Mouse (Mus musculus) ES-E14 (cell line): ENCODE results near the gene Nsrp1. TPM values are rescaled to one million over a fixed set of nuclear protein-coding genes. Genes with fewer than 3 reads are reported as not detected.
A peak's percentile ranks its signal among the peaks of the same experiment; 100 is the strongest.

Source experiments
- DNase-seq: peaks from one replicate; pipeline ENCODE4 v3.0.0-alpha.2; 2013; ENCODE audit warnings: low read depth, low spot score
- H3K27ac ChIP-seq: 2 replicates; pipeline ENCODE4 v1.5.1; 2012; ENCODE audit warnings: low read depth, mild to moderate bottlenecking, low read length, moderate library complexity, mixed read lengths; ENCODE audit not compliant: poor library complexity, insufficient read depth, severe bottlenecking
- H3K36me3 ChIP-seq: 2 replicates; pipeline ENCODE4 v1.6.1; 2012; ENCODE audit warnings: mild to moderate bottlenecking, low read length, moderate library complexity, mixed read lengths; ENCODE audit not compliant: control insufficient read depth, poor library complexity, insufficient read depth, severe bottlenecking
- H3K4me1 ChIP-seq, 2 experiments: fragments of 150-350 bp in 1 of 2; sonication (generic) in 1 of 2; 2 replicates each; pipeline ENCODE4 v1.6.1; 2012; ENCODE audit warnings: low read length in 2 of 2, mild to moderate bottlenecking in 1 of 2, mixed read lengths in 1 of 2; ENCODE audit not compliant: control insufficient read depth in 2 of 2, insufficient read depth in 2 of 2, poor library complexity in 1 of 2
- H3K4me3 ChIP-seq, 2 experiments: fragments of 150-350 bp in 1 of 2; sonication (generic) in 1 of 2; 2 replicates each; pipeline ENCODE4 v1.5.1; 2012; ENCODE audit warnings: low read length in 2 of 2, low read depth in 1 of 2, mild to moderate bottlenecking in 1 of 2, mixed read lengths in 1 of 2; ENCODE audit not compliant: insufficient read depth in 1 of 2, poor library complexity in 1 of 2, severe bottlenecking in 1 of 2
- H3K9ac ChIP-seq: 2 replicates; pipeline ENCODE4 v1.6.1; 2012; ENCODE audit warnings: low read depth, mild to moderate bottlenecking, low read length, mixed read lengths; ENCODE audit not compliant: poor library complexity, insufficient read depth, severe bottlenecking
- H3K9me3 ChIP-seq: fragments of 150-350 bp; sonication (generic); 2 replicates; pipeline ENCODE4 v1.6.1; 2012; ENCODE audit warnings: low read depth, mild to moderate bottlenecking, low read length; ENCODE audit not compliant: control insufficient read depth, insufficient read depth
- CHD2 ChIP-seq: IDR thresholded peaks from 2 replicates; pipeline ENCODE4 v1.6.1; 2014; ENCODE audit warnings: mild to moderate bottlenecking, low read depth, low read length, inconsistent platforms
- HCFC1 ChIP-seq: IDR thresholded peaks from 2 replicates; pipeline ENCODE4 v1.6.1; 2012; ENCODE audit warnings: low read length, inconsistent platforms, borderline replicate concordance; ENCODE audit not compliant: insufficient read depth
- MAFK ChIP-seq: IDR thresholded peaks from 2 replicates; pipeline ENCODE4 v1.6.1; 2014; ENCODE audit warnings: mild to moderate bottlenecking, low read depth, low read length, inconsistent platforms; ENCODE audit not compliant: insufficient read depth
- ZC3H11A ChIP-seq: IDR thresholded peaks from 2 replicates; pipeline ENCODE4 v1.6.1; 2012; ENCODE audit warnings: low read depth, mild to moderate bottlenecking, inconsistent platforms, low read length, borderline replicate concordance
- ZNF384 ChIP-seq: IDR thresholded peaks from 2 replicates; pipeline ENCODE4 v1.6.1; 2012; ENCODE audit warnings: low read depth, low read length, inconsistent platforms
- in situ Hi-C, 2 experiments: fragments of 600-800 bp; cut with MboI; formaldehyde crosslinking; loops; one replicate each; pipeline ENCODE4 v1.15.1; 2025; ENCODE audit warnings: low sequenced_read_pairs in 2 of 2, inconsistent platforms in 1 of 2; ENCODE audit not compliant: unreplicated experiment in 2 of 2
- total RNA-seq: library from RNA; depleted of rRNA; stranded (reverse); fragments of 300-350 nt; gene quantifications from 2 replicates; pipeline ENCODE4 v1.2.3, GENCODE M21; 2012; rRNA removed

Nsrp1 gene
- total RNA-seq, 1 experiment: 13.3 TPM

DNA sequence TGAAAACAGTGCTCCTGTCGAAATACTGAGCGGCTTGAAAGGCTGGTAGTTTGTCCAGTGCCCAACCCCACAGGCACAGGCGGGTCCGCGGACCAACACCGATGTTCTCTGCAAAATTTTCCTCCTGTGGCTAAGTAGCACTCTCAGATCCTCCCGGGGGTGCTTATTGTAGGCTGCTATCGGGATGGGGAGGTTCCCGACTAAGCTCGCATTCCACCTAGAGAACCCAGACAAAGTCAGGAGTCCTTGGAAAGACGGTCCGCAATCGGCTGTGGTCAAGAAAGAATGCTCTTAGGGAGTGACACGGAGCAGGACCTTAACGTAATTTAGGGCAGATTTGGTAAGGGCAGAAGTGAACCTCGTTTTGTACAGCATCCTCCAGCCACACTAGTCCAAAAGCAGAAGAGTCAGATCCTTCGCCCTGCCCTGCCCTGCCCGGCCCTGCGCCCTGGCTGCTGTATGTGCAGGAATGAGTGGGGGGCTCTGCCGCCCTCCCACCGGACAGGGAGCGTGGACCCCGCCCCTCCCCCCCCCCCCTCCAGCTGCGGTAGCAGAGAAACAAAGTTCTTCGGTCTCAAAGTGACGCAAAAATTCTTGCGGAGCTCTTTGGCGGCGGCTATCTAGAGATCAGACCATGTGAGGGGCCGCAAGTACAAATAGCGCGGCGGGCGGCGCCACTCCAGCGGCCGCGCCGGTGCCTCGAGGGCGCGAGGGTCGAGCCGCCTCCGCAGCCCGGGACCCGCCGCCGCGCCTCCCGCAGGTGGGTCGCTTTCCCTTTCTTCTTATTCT, 80.1 kb downstream of the Nsrp1 start, which contains the start of gene Slc6a4:
TSS of gene Slc6a4 (plus strand) at position 688 of the 789 bp plus-strand sequence.
- Histone ChIP-seq H3K4me3 (peak within 1 kb of the TSS; percentile 31 to 39), H3K36me3 (no peaks in the 10 kb centered on the region), H3K9me3 (no peaks in the 10 kb centered on the region), H3K27ac (no peak within 1 kb of the TSS), H3K4me1 (peaks cover 3 to 4% of the 10 kb centered on the region in 2 experiments; a peak in 1 of 4 replicates), H3K9ac (no peak within 1 kb of the TSS; the same call in 1 of the 2 replicates)
- in situ Hi-C loops: no loop called here
- TF ChIP-seq ZC3H11A: no peak
- TF ChIP-seq HCFC1: no peak
- TF ChIP-seq MAFK: no peak
- no peak for TF ChIP-seq CHD2
- no peak for TF ChIP-seq ZNF384
- peak; percentile 13 for DNase-seq

GRCm38 (mm10) chr11:76997305-76997704, 80.9 kb downstream of the Nsrp1 start:
- no peaks in the 10 kb centered on the region for H3K9me3 ChIP-seq
- no peak overlapping the region for H3K9ac ChIP-seq
- TF ChIP-seq MAFK: no peak
- no peak for TF ChIP-seq HCFC1
- TF ChIP-seq ZC3H11A: 0 out of 2 replicates have a peak, but pooled peaks have one; percentile 37
- no peak for TF ChIP-seq ZNF384
- TF ChIP-seq CHD2: no peak
- in situ Hi-C loops: no loop called here
- no peak overlapping the region for H3K27ac ChIP-seq
- H3K4me1 ChIP-seq: peaks cover 3 to 4% of the 10 kb centered on the region in 2 experiments; a peak in 1 of 4 replicates
- peak; percentile 69 for DNase-seq
- peak overlapping the region; percentile 31 to 39 for H3K4me3 ChIP-seq
- no peaks in the 10 kb centered on the region for H3K36me3 ChIP-seq

DNA sequence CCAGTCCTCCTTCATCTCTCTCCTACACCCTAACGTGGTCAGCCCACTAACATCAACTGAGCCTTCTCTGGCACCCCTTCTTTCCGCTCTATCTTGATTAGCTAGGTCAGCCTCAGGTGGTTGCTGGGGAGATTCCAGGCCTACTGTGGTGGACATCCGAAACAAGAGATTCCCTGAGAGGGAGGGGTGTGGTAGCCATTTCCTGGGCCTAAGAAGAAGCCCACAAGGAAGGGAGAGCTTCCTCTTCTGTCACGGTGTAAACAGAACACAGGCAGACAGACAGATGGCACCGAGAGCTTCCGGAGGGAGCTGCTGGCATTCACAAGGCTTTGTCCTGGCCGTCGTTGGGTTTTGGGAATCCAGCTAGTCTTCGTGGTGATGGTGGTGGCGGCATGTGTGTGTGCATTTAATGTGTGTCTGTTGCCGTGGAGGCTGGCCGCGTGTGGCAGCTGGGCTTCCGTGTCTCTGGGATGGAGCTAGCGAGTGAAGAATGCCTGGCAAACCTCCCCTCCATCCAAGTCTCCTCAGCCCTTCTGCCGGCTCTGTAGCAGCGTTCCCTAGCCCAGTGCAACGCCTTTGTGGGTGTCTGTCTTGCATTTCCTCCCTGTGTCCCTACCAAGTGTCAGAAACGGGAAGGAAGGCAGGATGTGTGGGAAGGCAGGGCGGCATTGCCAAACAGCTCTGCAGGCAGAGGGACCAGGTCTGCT, 82.1 kb downstream of the Nsrp1 start:
- H3K9ac ChIP-seq: no peak overlapping the region
- in situ Hi-C loops: no loop called here
- no peaks in the 10 kb centered on the region for H3K36me3 ChIP-seq
- DNase-seq: no peak
- peaks cover 3 to 4% of the 10 kb centered on the region in 2 experiments; a peak in 1 of 4 replicates for H3K4me1 ChIP-seq
- no peak overlapping the region for H3K27ac ChIP-seq
- H3K9me3 ChIP-seq: no peaks in the 10 kb centered on the region
- TF ChIP-seq ZC3H11A (no peak), CHD2 (no peak), HCFC1 (no peak), MAFK (no peak), ZNF384 (no peak)
- no peak overlapping the region for H3K4me3 ChIP-seq

Other genes starting within 250 kb of the Nsrp1 start
- gene Cpd, start 231.4 kb downstream of the Nsrp1 start, total RNA-seq: 25.3 and 27.8 TPM in 2 replicates
- gene Tmigd1, start 176.3 kb downstream of the Nsrp1 start, total RNA-seq: not detected in 2 replicates
- gene Blmh, start 153.6 kb downstream of the Nsrp1 start, total RNA-seq: 72.0 and 98.8 TPM in 2 replicates
- gene Slc6a4, start 79.8 kb downstream of the Nsrp1 start, total RNA-seq: 0.37 and 0.54 TPM in 2 replicates
- 0.11 and 0.27 TPM in 2 replicates for gene Efcab5, start 110.5 kb upstream of the Nsrp1 start, total RNA-seq
- 6.7 and 7.7 TPM in 2 replicates for gene Ssh2, start 137.9 kb upstream of the Nsrp1 start, total RNA-seq